ENCODE assay signal across 11 mouse cellular contexts in the genomic region with DNA sequence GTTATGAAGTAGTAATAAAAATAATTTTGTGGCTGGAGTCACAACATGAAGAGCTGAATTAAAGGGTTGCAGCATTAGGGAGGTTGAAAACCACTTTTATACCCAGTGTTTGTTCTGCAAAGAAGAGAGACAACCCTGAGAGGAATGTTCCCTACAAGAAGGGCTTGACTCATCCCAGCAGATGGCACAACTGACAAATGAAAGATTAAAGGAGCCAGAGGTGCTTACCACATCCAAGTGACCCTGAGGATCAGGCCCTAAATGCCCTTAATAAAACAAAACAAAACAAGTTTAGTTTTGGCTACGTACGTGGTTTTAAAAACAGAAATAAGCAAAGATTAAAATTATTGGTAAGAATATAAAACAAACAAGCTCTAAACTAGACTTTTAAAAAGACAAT.
"Had no signal": no experiment of that assay in that cellular context is flagged by ENCODE, and none has a peak within 500 bp of the region (broad histone marks: within the 10 kb centered on the region; RNA-seq: fewer than 3 reads in every experiment).

No protein-coding gene starts in this region.

- DNase-seq: layer of hippocampus, adult 9-11 months; liver; lung, adult 18-20 months; lung, postnatal 10 days; lung, postnatal 36 days; right cerebral cortex, adult 18-20 months; right cerebral cortex, postnatal 14 days; right cerebral cortex, postnatal 4 days; thymus, adult 2 months; thymus, postnatal 14 days; thymus, postnatal 4 days had no signal
